Mouse (Mus musculus): ENCODE measurements around the gene Lingo1.
A peak's percentile ranks its signal among the peaks of the same experiment; 100 is the strongest.

The Lingo1 gene

DNA sequence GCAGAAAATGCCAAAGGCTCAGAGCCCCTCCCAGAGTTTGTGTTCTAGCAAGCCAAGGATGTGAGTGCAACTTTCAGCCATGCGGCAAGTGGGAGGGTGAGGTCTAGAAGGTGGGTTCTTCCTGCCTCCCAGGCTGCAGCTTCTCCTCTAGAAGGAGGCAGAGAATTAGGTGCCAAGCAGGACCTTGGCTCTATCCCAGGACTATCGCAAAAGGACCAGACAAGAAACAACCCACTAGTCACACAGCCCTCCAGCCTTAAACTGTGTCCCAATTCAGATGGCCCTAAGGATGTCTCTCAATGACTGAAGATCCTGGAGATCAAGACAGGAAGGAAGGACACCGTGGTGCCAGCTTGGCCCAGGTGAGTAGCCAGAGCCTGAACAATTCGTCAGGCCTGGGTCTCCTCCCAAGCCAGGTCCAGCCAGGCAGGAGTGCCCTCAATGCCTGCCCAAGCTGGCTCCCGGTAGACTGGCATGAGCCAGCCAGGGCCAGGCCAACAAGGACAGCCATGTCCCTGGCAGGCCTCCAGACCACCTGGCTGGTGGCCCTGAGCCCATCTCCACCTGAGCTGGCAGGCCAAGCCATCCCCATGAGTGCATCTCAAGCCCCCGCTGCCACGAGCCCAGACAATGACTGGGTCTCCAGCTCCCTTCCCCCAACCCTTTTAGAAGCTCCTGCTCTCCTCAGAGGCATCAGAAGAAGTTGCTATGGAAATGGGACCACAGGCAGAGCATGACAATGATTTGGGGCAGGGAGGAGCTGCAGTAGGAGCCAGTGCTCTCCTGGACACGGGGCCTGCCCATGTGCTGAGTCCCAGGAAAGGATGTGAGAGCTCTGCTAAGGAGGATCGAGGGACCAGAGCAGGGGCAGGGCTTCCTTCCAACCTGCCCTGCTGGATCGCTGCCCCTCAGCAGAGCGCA, 19.1 kb downstream of the Lingo1 start:
- DNase-seq (ENCODE audit: low read depth): no peak

DNA sequence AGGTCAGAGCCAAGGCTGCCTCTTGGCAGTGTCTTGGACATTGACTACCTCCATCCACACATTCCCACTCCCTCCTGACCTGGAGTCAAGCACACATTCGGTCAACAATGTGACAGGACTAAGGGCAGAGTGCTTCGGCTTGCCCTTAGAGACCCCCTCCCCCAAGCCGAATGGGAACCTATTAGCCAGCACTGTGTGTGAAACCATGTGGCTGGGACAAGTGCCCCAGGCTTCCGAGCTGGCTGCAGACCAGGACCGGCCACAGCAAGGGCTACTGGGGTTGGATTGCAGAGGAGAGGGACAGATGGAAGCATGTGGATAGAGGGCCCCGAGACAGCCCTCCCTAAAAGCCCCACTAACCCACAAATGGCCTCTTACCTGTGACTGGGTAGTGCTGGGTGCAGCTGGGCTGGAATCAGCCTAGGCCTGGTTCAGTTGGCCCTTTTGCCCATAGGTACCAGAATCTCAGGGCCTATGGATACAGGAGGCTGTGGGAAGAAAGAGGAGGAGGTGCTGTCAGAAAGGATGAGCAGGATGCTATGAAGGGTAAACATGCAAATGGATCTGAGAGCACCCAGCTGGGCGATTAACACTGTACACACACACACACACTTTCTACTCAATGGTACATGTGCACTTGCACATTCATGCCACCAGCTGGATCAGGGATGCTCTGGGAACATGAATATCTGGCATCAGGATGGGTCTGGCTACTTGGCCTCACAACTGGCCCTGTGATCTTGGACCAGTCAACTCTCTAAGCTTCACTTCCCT, 20.9 kb downstream of the Lingo1 start:
- no peak for DNase-seq (ENCODE audit: low read depth)

DNA sequence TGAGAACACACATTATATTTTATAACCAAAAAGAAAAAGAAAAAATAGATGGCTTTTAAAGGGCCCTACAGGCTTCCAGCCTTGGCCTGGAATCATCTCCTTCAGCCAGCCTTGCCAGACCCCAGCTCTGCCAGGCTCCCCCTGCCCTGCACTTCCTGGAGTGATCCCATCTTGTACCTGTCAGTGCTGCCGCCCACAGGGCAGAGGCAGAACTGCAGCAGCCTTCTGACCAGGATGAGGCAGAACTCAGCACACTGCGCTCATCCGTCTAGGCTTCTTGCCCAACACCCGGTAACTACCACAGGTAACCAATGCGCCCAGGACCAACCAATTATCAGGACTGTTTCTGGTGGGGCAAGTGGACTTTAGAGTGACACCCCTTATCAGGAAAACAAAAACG, 22.0 kb downstream of the Lingo1 start:
- peak; percentile 46 for DNase-seq (ENCODE audit: low read depth)

DNA sequence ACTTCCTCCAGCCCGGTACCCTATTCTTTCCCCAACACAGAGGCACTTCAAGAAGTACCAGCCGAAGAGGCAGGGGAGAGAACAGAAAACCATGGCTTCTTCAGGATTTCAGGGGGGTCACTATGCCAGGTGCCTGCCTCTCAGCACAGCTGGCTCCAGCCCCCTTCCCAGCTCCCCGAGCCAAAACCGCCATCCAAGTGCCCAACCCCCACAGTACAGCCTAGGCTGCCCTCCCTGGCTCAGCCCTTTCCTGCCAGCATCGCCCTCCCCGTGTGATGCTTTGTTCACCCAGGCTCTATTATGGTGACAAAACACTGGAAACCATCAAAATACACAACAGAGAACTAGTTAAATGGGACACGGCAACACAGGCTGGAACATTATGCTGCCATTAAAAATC, 22.6 kb downstream of the Lingo1 start:
- DNase-seq (ENCODE audit: low read depth): no peak

DNA sequence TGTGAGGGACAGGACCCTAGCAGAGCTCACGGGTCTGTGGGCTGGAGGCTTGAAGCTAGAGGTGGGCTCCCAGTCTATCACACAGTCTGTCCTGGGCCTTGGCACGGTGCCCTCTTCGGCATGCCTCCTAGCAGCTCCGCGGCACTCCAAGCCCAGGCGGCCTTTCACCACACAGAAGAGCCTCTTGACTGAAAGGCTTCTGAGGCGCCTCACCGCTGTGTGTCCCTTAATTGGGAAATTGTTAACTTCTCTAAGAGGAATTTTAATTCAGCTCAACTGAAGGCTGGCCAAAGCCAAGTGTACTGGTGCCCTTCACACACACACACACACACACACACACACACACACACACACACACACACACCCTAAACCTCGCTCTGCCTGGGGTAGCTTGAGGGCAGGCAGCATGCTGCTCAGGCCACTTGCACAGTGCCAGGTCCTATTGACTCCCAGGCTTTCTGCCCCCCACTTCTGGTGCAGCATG, 28.6 kb downstream of the Lingo1 start:
- DNase-seq (ENCODE audit: low read depth): no peak

DNA sequence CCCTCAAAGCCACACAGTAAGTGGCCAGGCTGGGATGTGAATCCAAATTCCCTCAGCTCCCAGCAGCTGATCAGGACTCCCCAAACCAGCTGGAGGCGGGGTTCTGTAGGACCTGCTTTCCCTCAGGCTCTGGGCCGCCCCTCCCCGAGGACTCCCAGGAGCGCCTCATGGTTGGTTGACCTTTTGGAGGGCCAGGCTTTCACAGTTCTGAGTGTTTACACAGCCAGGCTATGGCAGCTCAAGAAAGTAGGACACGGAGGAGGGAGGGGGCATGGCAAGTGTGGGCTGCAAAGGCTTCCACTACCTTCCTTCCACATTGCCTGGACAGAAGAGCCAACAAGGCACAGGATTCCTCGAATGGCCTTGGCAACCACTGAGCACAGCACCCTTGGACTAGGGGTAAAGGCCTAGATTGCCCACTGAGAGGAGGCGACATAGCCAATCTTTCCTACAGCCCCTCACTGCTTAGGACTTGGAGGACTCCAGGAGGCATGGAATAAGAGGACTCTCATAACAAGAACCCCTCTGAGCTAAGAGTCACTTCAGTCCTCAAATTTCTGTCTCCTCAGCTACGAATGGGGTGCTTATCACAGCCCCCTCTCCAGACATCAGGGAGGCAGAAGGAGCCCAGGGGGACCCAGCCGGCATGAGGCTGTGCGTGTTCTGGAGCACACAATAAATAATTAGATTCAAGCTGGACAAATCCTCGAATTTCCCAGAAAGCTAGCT, 29.5 kb downstream of the Lingo1 start:
- no peak for DNase-seq (ENCODE audit: low read depth)

DNA sequence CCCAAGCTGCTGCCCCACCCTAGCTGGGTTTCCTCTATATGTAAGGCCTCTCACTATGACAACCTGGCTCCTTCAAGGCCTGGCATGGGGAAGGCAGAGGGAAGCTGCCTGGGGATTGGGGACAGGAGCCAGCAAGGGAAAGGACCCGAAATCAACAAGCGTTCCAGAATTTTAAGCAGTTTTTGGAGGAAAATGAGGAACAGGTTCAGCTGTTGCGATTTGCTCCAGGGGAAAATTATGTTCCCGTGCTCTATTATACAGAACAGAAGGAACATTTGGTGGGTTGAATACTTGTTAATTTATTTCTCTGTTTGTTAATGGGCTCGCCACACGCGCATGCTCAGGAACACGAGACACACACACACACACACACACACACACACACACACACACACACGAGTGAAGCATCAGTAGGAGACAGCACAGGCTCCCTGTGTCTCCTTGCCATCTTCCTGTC, 34.1 kb downstream of the Lingo1 start:
- no peak for DNase-seq (ENCODE audit: low read depth)

DNA sequence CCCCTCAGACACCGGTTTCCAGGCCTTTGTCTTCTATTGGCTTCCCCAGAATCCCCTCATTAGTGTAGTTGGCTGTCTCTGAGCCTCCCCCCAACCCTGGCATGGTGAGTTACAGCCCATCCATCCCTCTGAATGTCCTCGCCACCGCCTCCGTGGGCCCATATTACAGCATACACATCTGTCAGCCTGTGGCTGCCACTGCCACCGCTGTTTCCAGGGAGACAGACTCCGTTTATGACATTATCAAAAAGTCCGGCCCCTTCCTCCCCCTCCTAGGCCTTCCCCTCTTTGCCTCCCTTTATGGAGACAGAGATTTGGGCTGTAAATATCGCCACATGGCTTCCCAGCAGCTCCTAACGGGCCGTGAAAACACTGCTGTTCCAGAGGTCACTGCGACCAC, 38.5 kb downstream of the Lingo1 start:
- peak; percentile 6 for DNase-seq (ENCODE audit: low read depth)

DNA sequence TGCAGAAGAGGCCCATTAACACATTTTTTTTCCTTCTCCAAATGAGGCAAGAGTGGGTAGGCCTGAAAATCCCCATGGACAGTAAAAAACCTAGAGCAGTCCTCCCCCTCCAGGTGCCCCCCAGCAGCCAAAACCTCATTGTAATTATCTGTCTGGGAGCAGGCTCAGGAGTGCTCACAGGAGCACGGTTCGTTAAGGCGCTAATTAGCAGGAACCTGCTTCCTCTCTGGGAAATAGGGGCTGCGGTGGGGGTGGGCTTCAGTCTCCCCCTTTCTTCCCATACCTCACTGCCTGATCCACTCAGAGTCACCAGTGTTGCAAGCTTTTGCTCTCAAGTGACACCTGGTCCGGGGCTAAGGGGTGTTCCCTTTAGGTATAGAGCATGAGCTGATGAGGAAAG, 41.1 kb downstream of the Lingo1 start:
- no peak for DNase-seq (ENCODE audit: low read depth)

DNA sequence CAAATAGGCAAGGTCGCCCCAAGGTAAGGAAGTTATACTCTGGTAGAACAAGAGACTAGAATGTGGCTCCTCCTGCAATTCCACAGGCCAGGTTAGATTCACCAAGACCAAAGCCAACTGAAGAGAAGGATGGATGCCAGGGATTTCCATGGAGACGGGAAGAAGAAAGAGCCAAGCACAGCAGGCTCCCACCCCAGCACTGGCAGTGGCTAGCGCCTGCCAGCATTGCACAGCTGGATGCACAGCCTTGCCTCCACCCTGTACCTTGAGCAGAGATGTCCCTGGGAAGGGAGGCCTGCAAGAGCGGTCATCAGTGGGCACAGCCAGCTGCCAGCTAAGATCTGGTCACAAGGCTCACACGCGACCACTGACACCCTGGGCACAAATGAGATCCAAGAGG, 42.9 kb downstream of the Lingo1 start:
- DNase-seq (ENCODE audit: low read depth): no peak

DNA sequence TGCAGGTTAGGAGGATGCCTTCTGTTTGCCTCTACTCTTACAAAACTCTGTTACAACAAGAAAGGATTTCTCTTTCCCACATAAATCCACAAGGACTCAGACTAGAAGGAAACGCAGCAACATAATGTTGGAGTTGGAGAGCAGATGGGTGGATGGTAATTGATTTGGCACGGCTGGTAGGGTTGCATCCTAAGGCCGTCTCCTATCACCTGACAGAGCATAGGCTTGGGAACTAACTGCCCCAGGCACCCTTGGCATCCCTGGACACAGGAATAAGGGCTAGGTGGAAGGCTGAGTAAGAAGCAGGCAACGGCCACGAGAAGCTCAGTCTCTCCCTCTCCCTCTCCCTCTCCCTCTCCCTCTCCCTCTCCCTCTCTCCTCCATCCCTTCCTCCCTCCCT, 48.2 kb downstream of the Lingo1 start:
- DNase-seq (ENCODE audit: low read depth): no peak

DNA sequence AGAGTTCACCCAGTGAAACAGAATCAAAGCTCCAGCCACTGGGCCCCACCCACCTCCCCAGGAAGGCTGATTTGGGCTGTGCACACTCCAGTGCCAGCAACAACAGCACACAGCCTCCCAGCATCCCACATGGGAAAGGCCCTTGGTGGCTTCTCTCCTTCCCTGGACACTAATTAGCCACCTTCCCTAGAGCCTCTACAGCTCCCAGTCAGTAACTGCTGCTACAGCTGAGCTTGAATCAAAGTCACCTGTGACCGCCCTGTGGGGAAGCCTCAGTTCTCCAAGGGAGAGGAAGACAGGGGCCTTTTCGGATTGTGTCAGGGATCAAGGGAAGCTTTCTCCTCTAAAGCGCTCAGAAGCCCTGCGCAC, 49.4 kb downstream of the Lingo1 start:
- DNase-seq (ENCODE audit: low read depth): no peak

DNA sequence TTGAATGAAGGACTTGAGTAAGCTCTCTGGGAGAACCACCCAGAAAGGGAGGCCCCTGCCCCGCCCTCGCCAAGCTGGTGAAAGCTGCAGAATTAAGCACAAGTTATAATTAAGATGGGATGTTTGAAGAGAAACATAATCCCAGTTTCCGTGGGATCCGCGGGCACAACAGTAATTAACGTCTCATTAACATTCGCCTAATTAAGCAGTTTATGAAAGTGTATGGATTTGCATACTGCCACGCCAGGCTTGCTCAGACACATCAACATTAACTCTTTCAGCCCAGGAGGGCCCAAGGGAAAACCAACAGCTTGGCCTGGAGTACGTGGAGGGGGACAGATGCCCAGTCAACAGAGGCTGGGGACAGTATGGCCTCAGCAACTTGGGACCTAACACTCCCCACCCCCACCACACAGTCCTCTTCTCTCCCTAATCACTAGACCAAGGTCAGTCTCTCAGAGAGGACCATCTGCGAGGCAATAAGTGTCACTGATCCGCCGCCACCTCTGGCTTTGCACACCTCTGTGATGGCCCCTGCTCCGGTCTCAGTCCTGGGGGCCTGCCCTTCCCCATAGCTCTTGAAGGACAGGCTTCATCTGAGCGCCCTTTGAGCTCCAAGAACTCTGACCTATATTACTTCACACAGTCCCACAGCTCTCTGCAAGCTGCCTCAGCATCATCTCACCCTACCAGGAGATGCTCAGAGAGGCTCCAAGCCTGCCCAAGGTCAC, 49.9 kb downstream of the Lingo1 start:
- no peak for DNase-seq (ENCODE audit: low read depth)

DNA sequence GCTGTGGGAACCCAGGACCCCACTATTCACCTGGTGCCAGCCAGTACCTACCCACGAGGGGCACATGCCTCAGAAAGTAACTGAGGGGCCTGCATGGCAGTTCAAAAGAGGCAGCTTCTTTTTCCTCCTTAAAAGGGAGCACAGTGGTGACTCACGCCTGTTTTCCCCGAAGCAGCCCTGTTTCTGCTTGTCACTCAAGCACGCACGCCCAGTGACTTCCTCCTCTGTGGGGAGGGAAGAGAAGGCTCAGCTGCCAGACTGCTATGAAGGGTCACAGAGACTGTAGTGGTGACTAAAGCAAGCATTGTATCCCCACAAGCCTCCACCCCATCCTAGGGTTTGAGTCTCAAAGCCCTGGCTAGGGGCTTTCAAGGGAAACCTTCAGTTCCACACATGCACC, 51.9 kb downstream of the Lingo1 start:
- peak; percentile 65 for DNase-seq (ENCODE audit: low read depth)

DNA sequence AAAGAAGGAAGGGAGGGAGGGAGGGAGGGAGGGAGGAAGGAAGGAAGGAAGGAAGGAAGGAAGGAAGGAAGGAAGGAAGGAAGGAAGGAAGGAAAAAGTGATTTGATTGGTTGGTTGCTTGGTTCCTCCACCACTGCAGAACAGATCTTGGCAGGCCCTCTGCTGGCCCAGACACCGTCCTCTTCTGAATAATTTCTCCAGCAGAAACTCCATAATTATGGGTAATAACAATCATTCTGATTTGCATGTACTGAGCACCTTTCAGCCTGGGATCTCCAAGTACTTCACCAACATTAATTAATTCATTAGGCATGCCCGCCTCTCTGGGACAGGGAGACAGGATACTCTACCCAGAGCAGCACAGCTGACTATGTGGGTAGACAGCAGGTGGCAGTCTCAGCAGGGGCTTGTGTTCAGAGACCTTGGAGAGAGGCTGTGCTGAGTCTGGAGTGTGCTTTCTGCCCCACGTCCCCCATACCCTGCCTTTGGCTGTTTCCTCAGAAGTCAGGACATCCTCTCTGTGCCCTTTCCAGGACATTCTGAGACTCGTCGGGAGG, 57.0 kb downstream of the Lingo1 start:
- DNase-seq (ENCODE audit: low read depth): no peak

DNA sequence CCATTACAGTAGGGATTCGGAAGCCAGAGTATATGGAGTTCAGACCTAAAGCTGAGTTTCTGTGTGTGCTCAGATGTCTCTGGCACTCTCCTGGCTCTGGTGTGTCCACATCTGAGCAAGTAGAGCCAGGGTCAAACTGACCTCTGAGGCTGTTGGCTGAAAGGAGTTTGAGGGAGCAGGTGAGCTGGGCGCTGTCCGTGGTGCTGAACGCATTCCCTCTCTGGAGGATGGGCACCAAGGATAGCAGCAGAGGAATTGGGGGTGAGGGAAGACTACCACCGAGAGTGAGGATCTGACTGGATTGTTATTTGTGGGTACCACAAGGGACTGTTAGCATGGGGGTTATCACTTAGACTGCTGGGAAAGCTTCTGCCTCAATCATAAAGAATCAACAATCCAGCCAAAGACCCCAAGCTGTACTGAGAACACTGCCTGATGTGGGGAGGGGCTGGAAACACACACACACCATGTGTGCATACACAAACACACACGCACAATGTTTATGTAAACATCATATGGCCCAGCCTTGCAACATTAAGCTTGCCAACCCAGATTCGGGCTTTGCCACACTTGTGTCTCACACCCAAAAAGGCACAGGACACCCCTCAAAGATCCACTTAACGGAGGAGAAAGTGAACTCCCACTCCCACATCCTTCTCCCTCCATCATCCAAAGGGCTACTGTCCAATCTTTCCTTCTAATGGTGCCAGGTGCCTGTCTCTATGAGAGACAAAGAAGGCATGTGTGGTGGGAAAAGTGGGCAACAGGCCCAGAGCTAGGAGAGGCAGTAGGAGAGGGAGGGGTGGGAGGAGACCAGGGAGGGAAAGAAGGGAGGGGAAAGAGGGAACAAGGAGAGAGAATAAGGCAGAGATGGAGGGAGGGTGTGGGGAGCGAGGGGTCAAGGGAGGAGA, 57.8 kb downstream of the Lingo1 start:
- DNase-seq (ENCODE audit: low read depth): peak; percentile 30

DNA sequence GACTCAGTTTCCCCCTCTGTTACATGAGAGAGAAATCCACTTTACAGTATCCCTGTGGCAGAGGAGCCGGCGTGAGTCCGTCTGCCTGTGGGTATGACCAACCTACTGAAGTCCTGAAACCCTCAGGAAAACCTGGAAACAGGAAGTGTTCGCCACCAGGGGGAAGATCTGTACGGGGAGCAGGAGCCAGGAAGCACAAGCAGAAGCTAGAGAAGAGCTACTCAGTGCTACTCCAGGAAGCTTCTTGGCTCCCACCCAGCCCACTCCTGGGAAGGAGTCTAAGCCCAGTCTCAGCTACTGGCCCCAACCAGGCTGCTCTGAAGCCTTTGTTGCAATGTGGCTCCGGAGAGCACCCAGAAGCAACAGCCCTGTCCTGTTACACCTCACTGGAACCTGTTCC, 61.9 kb downstream of the Lingo1 start:
- no peak for DNase-seq (ENCODE audit: low read depth)

DNA sequence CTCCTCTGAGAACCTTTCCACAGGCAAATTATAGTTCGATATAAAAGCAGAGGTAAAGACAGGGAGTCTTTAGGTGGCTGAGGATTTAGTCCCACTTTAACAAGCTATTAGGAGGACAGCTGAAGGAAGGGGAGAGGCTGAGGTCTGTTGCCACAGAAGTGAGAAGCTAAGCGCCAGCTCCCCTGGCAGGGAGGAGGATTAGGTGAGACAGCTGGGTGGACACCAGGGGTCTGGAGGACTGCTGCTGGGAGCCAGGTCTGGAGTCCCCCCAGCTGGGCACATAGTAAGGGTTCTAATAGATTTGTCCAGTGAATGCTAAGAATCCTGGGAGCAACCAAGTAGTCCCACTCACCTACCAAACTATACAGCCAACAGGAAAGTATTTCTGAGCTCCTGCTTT, 65.3 kb downstream of the Lingo1 start:
- DNase-seq (ENCODE audit: low read depth): no peak

DNA sequence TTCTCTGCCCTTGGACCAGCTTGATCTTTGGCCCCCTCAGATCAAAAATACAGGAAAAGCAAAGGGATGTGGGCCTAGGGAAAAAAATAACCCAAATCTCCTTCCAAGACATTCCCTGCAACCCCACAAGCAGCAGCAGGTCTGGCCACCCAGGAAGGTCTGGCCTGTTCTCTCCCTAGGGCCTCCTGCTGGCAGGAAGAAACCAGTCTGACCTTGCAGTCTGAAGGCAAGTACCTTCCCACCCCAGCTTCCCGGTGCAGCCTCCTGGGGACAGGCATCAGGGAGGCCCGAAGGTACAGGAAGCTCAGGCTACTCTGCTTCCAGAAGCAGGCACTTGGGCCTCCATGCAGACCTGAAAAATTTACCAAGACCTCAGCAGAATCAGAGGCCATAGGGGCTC, 67.1 kb downstream of the Lingo1 start:
- DNase-seq (ENCODE audit: low read depth): no peak
